Mouse (Mus musculus) liver, embryonic 16.5 days (tissue): ENCODE measurements around the gene Cela3a. TPM values are rescaled to one million over a fixed set of nuclear protein-coding genes. Genes with fewer than 3 reads are reported as not detected.

Experiments
- ATAC-seq: fragments of 200-750 bp; cut with Nextera tagmentation; 2 replicates; pipeline ENCODE4 v1.8.0; 2017; ENCODE audit warnings: low read depth, mild to moderate bottlenecking, moderate number of reproducible peaks, moderate library complexity
- H3K27ac ChIP-seq: fragments of 300-500 bp; sonication (generic); 2 replicates; pipeline ENCODE4 v1.5.1; 2014; ENCODE audit warnings: mild to moderate bottlenecking, low read length
- H3K27me3 ChIP-seq: fragments of 300-500 bp; sonication (generic); 2 replicates; pipeline ENCODE4 v1.6.1; 2014; ENCODE audit warnings: low read depth, low read length, mixed read lengths; ENCODE audit not compliant: control insufficient read depth, insufficient read depth
- H3K36me3 ChIP-seq: fragments of 300-500 bp; sonication (generic); 2 replicates; pipeline ENCODE4 v1.6.1; 2014; ENCODE audit warnings: mild to moderate bottlenecking; ENCODE audit not compliant: control insufficient read depth, insufficient read depth
- H3K4me1 ChIP-seq: fragments of 300-500 bp; sonication (generic); 2 replicates; pipeline ENCODE4 v1.6.1; 2014; ENCODE audit warnings: low read depth, low read length, mixed read lengths; ENCODE audit not compliant: control insufficient read depth
- H3K4me2 ChIP-seq: fragments of 300-500 bp; sonication (generic); 2 replicates; pipeline ENCODE4 v1.6.1; 2014; ENCODE audit warnings: low read depth, low read length, mixed read lengths
- H3K4me3 ChIP-seq: fragments of 300-500 bp; sonication (generic); 2 replicates; pipeline ENCODE4 v1.5.1; 2014; ENCODE audit warnings: low read depth, mild to moderate bottlenecking, low read length
- H3K9ac ChIP-seq: fragments of 300-500 bp; sonication (generic); 2 replicates; pipeline ENCODE4 v1.6.1; 2014; ENCODE audit warnings: low read depth, low read length
- H3K9me3 ChIP-seq: fragments of 300-500 bp; sonication (generic); replicated peaks from 2 replicates; pipeline ENCODE4 v1.6.1; 2016; ENCODE audit warnings: low read length; ENCODE audit not compliant: control insufficient read depth
- WGBS: fragments of 180-500 bp; shearing (Covaris S2); extraction: QIAGEN DNeasy Blood & Tissue Kit; methylation state at CpG from one replicate; pipeline ENCODE4 v1.1.7; 2014; ENCODE audit not compliant: insufficient replicate concordance; 5-methylcytosine and 5-hydroxymethylcytosine counted together
- polyA plus RNA-seq: library from polyadenylated mRNA; unstranded; fragments of >200 nt; fragmentation: Nextera tagmentation; extraction: Ambion mirVana; gene quantifications from 2 replicates; pipeline ENCODE4 v1.2.1, GENCODE M21; 2015

The Cela3a gene
- polyA plus RNA-seq, 1 experiment from 2014 or later = not detected

GRCm38 (mm10) chr4:137379085-137379484 lies 30.5 kb downstream of the Cela3a start:
- H3K9ac ChIP-seq = no peak overlapping the region
- H3K4me1 ChIP-seq = peaks cover 9% of the 10 kb centered on the region
- no peak overlapping the region for H3K4me3 ChIP-seq
- H3K36me3 ChIP-seq = no peaks in the 10 kb centered on the region
- H3K27ac ChIP-seq = no peak overlapping the region
- ATAC-seq = no peak
- no peaks in the 10 kb centered on the region for H3K27me3 ChIP-seq
- H3K9me3 ChIP-seq = no peaks in the 10 kb centered on the region
- WGBS = 61% methylated on average over 3 of the region's 3 CpGs
- H3K4me2 ChIP-seq = no peak overlapping the region

GRCm38 (mm10) chr4:137377526-137378304 lies 31.9 kb downstream of the Cela3a start:
- no peak overlapping the region for H3K27ac ChIP-seq
- H3K4me2 ChIP-seq = no peak overlapping the region
- H3K9ac ChIP-seq = no peak overlapping the region
- 68% methylated on average over 4 of the region's 4 CpGs for WGBS
- H3K27me3 ChIP-seq = no peaks in the 10 kb centered on the region
- H3K36me3 ChIP-seq = no peaks in the 10 kb centered on the region
- H3K9me3 ChIP-seq = no peaks in the 10 kb centered on the region
- peaks cover 9% of the 10 kb centered on the region for H3K4me1 ChIP-seq
- H3K4me3 ChIP-seq = no peak overlapping the region
- ATAC-seq = 0 out of 2 replicates have a peak, but pooled peaks have one; percentile 28

- WGBS = 56% methylated on average over 2 of the region's 2 CpGs
- no peak for ATAC-seq
- no peak overlapping the region for H3K9ac ChIP-seq
- no peak overlapping the region for H3K4me3 ChIP-seq
- no peaks in the 10 kb centered on the region for H3K9me3 ChIP-seq
- H3K36me3 ChIP-seq = no peaks in the 10 kb centered on the region
- H3K27me3 ChIP-seq = no peaks in the 10 kb centered on the region
- no peak overlapping the region for H3K27ac ChIP-seq
- H3K4me2 ChIP-seq = no peak overlapping the region
- H3K4me1 ChIP-seq = peaks cover 9% of the 10 kb centered on the region
These were observed 32.8 kb downstream of the Cela3a start for GRCm38 (mm10) chr4:137376778-137377177.

- no peaks in the 10 kb centered on the region for H3K27me3 ChIP-seq
- H3K9me3 ChIP-seq = no peaks in the 10 kb centered on the region
- no peak overlapping the region for H3K4me3 ChIP-seq
- H3K4me1 ChIP-seq = peaks cover 4% of the 10 kb centered on the region
- no peak overlapping the region for H3K4me2 ChIP-seq
- no peaks in the 10 kb centered on the region for H3K36me3 ChIP-seq
- 58% methylated on average over 19 of the region's 19 CpGs for WGBS
- no peak overlapping the region for H3K9ac ChIP-seq
- no peak overlapping the region for H3K27ac ChIP-seq
- ATAC-seq = no peak
These were observed 34.0 kb downstream of the Cela3a start for GRCm38 (mm10) chr4:137375314-137376278.

- H3K9ac ChIP-seq = no peak overlapping the region
- no peak for ATAC-seq
- 49% methylated on average over 6 of the region's 6 CpGs for WGBS
- no peak overlapping the region for H3K4me3 ChIP-seq
- H3K4me2 ChIP-seq = no peak overlapping the region
- H3K4me1 ChIP-seq = peaks cover 4% of the 10 kb centered on the region
- H3K9me3 ChIP-seq = no peaks in the 10 kb centered on the region
- no peaks in the 10 kb centered on the region for H3K36me3 ChIP-seq
- H3K27me3 ChIP-seq = no peaks in the 10 kb centered on the region
- peak overlapping the region; percentile 52 for H3K27ac ChIP-seq
These were observed 35.9 kb downstream of the Cela3a start for GRCm38 (mm10) chr4:137373711-137374110.

- Histone ChIP-seq H3K4me2 (peak overlapping the region; percentile 33; the same call in 1 of the 2 replicates), H3K9ac (no peak overlapping the region), H3K27ac (no peak overlapping the region), H3K4me3 (peak overlapping the region; percentile 14; the same call in 1 of the 2 replicates), H3K27me3 (no peaks in the 10 kb centered on the region), H3K4me1 (peaks cover 4% of the 10 kb centered on the region), H3K9me3 (no peaks in the 10 kb centered on the region), H3K36me3 (no peaks in the 10 kb centered on the region)
- 56% methylated on average over 16 of the region's 16 CpGs for WGBS
- ATAC-seq = peak; percentile 53; the same call in 1 of the 2 replicates
These were observed 37.7 kb downstream of the Cela3a start for GRCm38 (mm10) chr4:137371596-137372523.

GRCm38 (mm10) chr4:137369954-137370750 lies 39.4 kb downstream of the Cela3a start:
- Histone ChIP-seq H3K9ac (peak overlapping the region; percentile 50), H3K27ac (peak overlapping the region; percentile 2; the same call in 1 of the 2 replicates), H3K36me3 (no peaks in the 10 kb centered on the region), H3K4me3 (peak overlapping the region; percentile 44), H3K9me3 (no peaks in the 10 kb centered on the region), H3K4me1 (peaks cover 4% of the 10 kb centered on the region), H3K27me3 (no peaks in the 10 kb centered on the region), H3K4me2 (peak overlapping the region; percentile 51)
- peak; percentile 60 for ATAC-seq
- WGBS = 12% methylated on average over 28 of the region's 29 CpGs

- H3K4me2 ChIP-seq = no peak overlapping the region
- no peaks in the 10 kb centered on the region for H3K36me3 ChIP-seq
- H3K4me1 ChIP-seq = peaks cover 4% of the 10 kb centered on the region
- WGBS = 3% methylated on average over 1 of the region's 1 CpGs
- no peak for ATAC-seq
- H3K27ac ChIP-seq = peak overlapping the region; percentile 65
- no peaks in the 10 kb centered on the region for H3K9me3 ChIP-seq
- H3K9ac ChIP-seq = no peak overlapping the region
- no peak overlapping the region for H3K4me3 ChIP-seq
- H3K27me3 ChIP-seq = no peaks in the 10 kb centered on the region
These were observed 41.4 kb downstream of the Cela3a start for GRCm38 (mm10) chr4:137368198-137368597.
